Mouse (Mus musculus): ENCODE results near the gene Pou2f2. TPM values are rescaled to one million over a fixed set of nuclear protein-coding genes. Genes with fewer than 3 reads are reported as not detected.
A peak's percentile ranks its signal among the peaks of the same experiment; 100 is the strongest.

The Pou2f2 gene
- polyA plus RNA-seq, 1 experiment from 2014 or later: 0.59 TPM

DNA sequence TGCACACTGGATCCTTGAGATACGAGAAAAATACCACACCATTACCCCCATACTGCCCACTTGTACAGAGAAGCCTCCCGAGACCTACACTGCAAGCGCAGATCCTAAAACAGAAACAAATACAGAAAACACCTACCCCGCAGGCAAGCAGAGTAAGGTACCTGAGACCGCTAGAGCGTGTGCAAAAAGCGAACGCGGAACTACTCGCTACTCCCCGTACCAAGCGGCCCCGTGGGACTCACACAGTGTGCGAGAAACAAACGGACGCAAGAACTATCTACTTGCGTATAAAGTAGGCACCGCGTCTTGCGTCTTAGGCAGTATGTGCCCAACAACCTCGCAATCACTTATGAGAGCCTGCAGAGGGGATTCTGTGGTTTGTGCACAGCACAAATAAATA lies 2.3 kb upstream of the Pou2f2 start:
- ATAC-seq (replicated peaks; ENCODE audit: low FRiP score, low read depth) (no peak), DNase-seq (ENCODE audit: low spot score) (no peak)
- H3K4me2 ChIP-seq (ENCODE audit: low read length): no peak overlapping the region
- no peak overlapping the region for H3K4me3 ChIP-seq (replicated peaks; ENCODE audit: low read depth, low read length)
- no peak overlapping the region for H3K9ac ChIP-seq (ENCODE audit: low read depth, low read length)
- 4% methylated on average over 21 of the region's 21 CpGs for WGBS
- TF ChIP-seq CTCF (IDR thresholded peaks at IDR 0.05; ENCODE audit: low read depth): no peak
- no peaks in the 10 kb centered on the region for H3K36me3 ChIP-seq (ENCODE audit: insufficient read depth, low read length)
- H3K9me3 ChIP-seq (replicated peaks; ENCODE audit: low read length): no peaks in the 10 kb centered on the region
- H3K4me1 ChIP-seq (replicated peaks; ENCODE audit: insufficient read depth, low read length): peaks cover 5% of the 10 kb centered on the region; the same call in 1 of the 2 replicates
- H3K27ac ChIP-seq: no peak overlapping the region
- H3K27me3 ChIP-seq (ENCODE audit: insufficient read depth, low read length): peaks cover 58% of the 10 kb centered on the region

DNA sequence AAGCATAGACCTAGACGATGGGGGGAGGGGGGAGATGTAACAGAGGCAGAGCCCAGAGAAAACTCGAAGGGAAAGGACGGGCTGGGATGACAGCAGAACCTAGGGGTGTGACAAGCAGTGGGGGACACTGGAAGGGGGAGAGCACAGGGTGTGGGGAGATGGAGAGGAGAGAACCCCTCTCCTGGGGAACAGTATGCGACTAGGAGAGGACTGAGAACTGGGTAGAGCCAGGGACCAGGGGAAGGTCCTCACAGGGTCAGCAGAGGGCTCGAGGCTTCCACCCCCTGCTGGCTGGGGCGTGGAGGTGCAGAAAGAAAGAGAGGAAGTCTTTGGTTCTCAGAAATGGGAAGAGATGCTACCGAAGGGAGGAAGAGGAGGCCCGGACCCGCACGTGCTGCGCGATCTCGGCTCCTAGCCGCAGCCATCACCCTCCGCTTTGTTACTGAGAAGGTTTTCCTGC lies 1.8 kb upstream of the Pou2f2 start:
- no peak; the same call in 1 of the 2 replicates for ATAC-seq (replicated peaks; ENCODE audit: low FRiP score, low read depth)
- Histone ChIP-seq H3K4me1 (replicated peaks; ENCODE audit: insufficient read depth, low read length) (peaks cover 5% of the 10 kb centered on the region; the same call in 1 of the 2 replicates), H3K9me3 (replicated peaks; ENCODE audit: low read length) (no peaks in the 10 kb centered on the region), H3K27me3 (ENCODE audit: insufficient read depth, low read length) (peaks cover 61% of the 10 kb centered on the region), H3K9ac (ENCODE audit: low read depth, low read length) (no peak overlapping the region), H3K4me2 (ENCODE audit: low read length) (no peak overlapping the region), H3K36me3 (ENCODE audit: insufficient read depth, low read length) (no peaks in the 10 kb centered on the region), H3K4me3 (replicated peaks; ENCODE audit: low read depth, low read length) (no peak overlapping the region), H3K27ac (no peak overlapping the region)
- DNase-seq (ENCODE audit: low spot score): peak; percentile 43
- 6% methylated on average over 15 of the region's 15 CpGs for WGBS
- peak; percentile 62 for TF ChIP-seq CTCF (IDR thresholded peaks at IDR 0.05; ENCODE audit: low read depth)

DNA sequence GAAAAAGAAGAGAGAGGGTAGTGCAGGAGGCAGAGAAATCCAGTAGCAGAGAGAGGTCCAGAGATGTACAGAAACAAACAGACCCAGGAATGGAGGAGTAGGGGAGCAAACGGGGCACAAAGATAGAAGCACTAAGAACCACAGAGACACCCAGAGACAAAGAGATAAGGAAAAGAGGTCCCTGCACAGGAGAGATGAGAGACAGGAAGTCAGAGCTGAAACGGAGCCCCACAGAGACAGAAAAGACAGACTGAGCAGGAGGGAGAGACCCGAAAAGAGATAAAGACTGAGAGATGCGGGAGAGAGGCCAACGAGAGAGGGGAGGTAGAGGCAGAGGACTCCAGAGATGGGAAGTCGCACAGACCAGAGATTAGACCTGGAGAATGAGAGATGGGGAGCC lies 986 bp upstream of the Pou2f2 start:
- no peaks in the 10 kb centered on the region for H3K36me3 ChIP-seq (ENCODE audit: insufficient read depth, low read length)

GRCm38 (mm10) chr7:25178787-25179605 lies 530 bp downstream of the Pou2f2 start:
- Histone ChIP-seq H3K27ac (no peak overlapping the region), H3K27me3 (ENCODE audit: insufficient read depth, low read length) (peaks cover 63% of the 10 kb centered on the region), H3K4me1 (replicated peaks; ENCODE audit: insufficient read depth, low read length) (peaks cover 5% of the 10 kb centered on the region; the same call in 1 of the 2 replicates), H3K4me3 (replicated peaks; ENCODE audit: low read depth, low read length) (peak overlapping the region; percentile 38), H3K9me3 (replicated peaks; ENCODE audit: low read length) (no peaks in the 10 kb centered on the region), H3K36me3 (ENCODE audit: insufficient read depth, low read length) (no peaks in the 10 kb centered on the region), H3K9ac (ENCODE audit: low read depth, low read length) (no peak overlapping the region), H3K4me2 (ENCODE audit: low read length) (peak overlapping the region; percentile 78)
- DNase-seq (ENCODE audit: low spot score) (no peak), ATAC-seq (replicated peaks; ENCODE audit: low FRiP score, low read depth) (no peak; the same call in 1 of the 2 replicates)
- TF ChIP-seq CTCF (IDR thresholded peaks at IDR 0.05; ENCODE audit: low read depth): no peak
- under 1% methylated on average over 55 of the region's 56 CpGs for WGBS

More for the DNA sequence above, 986 bp upstream of the Pou2f2 start:
- Histone ChIP-seq H3K9me3 (replicated peaks; ENCODE audit: low read length) (no peaks in the 10 kb centered on the region), H3K4me1 (replicated peaks; ENCODE audit: insufficient read depth, low read length) (peaks cover 5% of the 10 kb centered on the region; the same call in 1 of the 2 replicates), H3K27me3 (ENCODE audit: insufficient read depth, low read length) (peaks cover 63% of the 10 kb centered on the region), H3K27ac (no peak overlapping the region), H3K4me3 (replicated peaks; ENCODE audit: low read depth, low read length) (no peak overlapping the region), H3K4me2 (ENCODE audit: low read length) (no peak overlapping the region), H3K9ac (ENCODE audit: low read depth, low read length) (no peak overlapping the region)
- TF ChIP-seq CTCF (IDR thresholded peaks at IDR 0.05; ENCODE audit: low read depth): no peak
- DNase-seq (ENCODE audit: low spot score): no peak
- ATAC-seq (replicated peaks; ENCODE audit: low FRiP score, low read depth): no peak
- WGBS: 3% methylated on average over 6 of the region's 6 CpGs

GRCm38 (mm10) chr7:25178317-25178716 lies 1.2 kb downstream of the Pou2f2 start:
- ATAC-seq (replicated peaks; ENCODE audit: low FRiP score, low read depth) (no peak), DNase-seq (ENCODE audit: low spot score) (no peak)
- H3K4me3 ChIP-seq (replicated peaks; ENCODE audit: low read depth, low read length): 0 out of 2 replicates have a peak overlapping the region, but pooled peaks have one; percentile 38
- H3K27ac ChIP-seq: no peak overlapping the region
- no peak for TF ChIP-seq CTCF (IDR thresholded peaks at IDR 0.05; ENCODE audit: low read depth)
- WGBS: 2% methylated on average over 17 of the region's 17 CpGs
- H3K4me1 ChIP-seq (replicated peaks; ENCODE audit: insufficient read depth, low read length): peaks cover 5% of the 10 kb centered on the region; the same call in 1 of the 2 replicates
- no peaks in the 10 kb centered on the region for H3K36me3 ChIP-seq (ENCODE audit: insufficient read depth, low read length)
- H3K27me3 ChIP-seq (ENCODE audit: insufficient read depth, low read length): peaks cover 63% of the 10 kb centered on the region
- H3K9me3 ChIP-seq (replicated peaks; ENCODE audit: low read length): no peaks in the 10 kb centered on the region
- H3K4me2 ChIP-seq (ENCODE audit: low read length): peak overlapping the region; percentile 78
- H3K9ac ChIP-seq (ENCODE audit: low read depth, low read length): no peak overlapping the region

GRCm38 (mm10) chr7:25174343-25174742 lies 5.2 kb downstream of the Pou2f2 start:
- DNase-seq (ENCODE audit: low spot score): no peak
- TF ChIP-seq CTCF (IDR thresholded peaks at IDR 0.05; ENCODE audit: low read depth): no peak
- no peaks in the 10 kb centered on the region for H3K36me3 ChIP-seq (ENCODE audit: insufficient read depth, low read length)
- H3K4me2 ChIP-seq (ENCODE audit: low read length): no peak overlapping the region
- H3K9me3 ChIP-seq (replicated peaks; ENCODE audit: low read length): no peaks in the 10 kb centered on the region
- H3K27me3 ChIP-seq (ENCODE audit: insufficient read depth, low read length): peaks cover 30% of the 10 kb centered on the region
- H3K9ac ChIP-seq (ENCODE audit: low read depth, low read length): no peak overlapping the region
- H3K27ac ChIP-seq: no peak overlapping the region
- H3K4me3 ChIP-seq (replicated peaks; ENCODE audit: low read depth, low read length): no peak overlapping the region
- peaks cover 5% of the 10 kb centered on the region; the same call in 1 of the 2 replicates for H3K4me1 ChIP-seq (replicated peaks; ENCODE audit: insufficient read depth, low read length)
- WGBS: 65% methylated on average over 11 of the region's 11 CpGs
- ATAC-seq (replicated peaks; ENCODE audit: low FRiP score, low read depth): no peak

Measured in kidney, postnatal 0 days (tissue).